Mouse (Mus musculus) limb, embryonic 14.5 days (tissue): ENCODE measurements around the gene Gmfg. TPM values are rescaled to one million over a fixed set of nuclear protein-coding genes. Genes with fewer than 3 reads are reported as not detected.

Source experiments
- ATAC-seq: fragments of 200-750 bp; cut with Nextera tagmentation; 2 replicates; pipeline ENCODE4 v1.8.0; 2017; ENCODE audit warnings: low read depth, moderate number of reproducible peaks, moderate TSS enrichment; ENCODE audit not compliant: low FRiP score
- DNase-seq: peaks from one replicate; pipeline ENCODE4 v3.0.0-alpha.2; 2015; ENCODE audit warnings: low spot score
- H3K27ac ChIP-seq: fragments of 300-500 bp; sonication (generic); replicated peaks from 2 replicates; pipeline ENCODE4 v1.5.1; 2014; ENCODE audit warnings: low read depth, mild to moderate bottlenecking, low read length, moderate library complexity, mixed read lengths
- H3K27me3 ChIP-seq: fragments of 300-500 bp; sonication (generic); 2 replicates; pipeline ENCODE4 v1.6.1; 2014; ENCODE audit warnings: low read length, mixed read lengths; ENCODE audit not compliant: control insufficient read depth, insufficient read depth
- H3K36me3 ChIP-seq: fragments of 300-500 bp; sonication (generic); 2 replicates; pipeline ENCODE4 v1.6.1; 2014; ENCODE audit warnings: mild to moderate bottlenecking, low read length, moderate library complexity, mixed read lengths; ENCODE audit not compliant: control insufficient read depth, insufficient read depth
- H3K4me1 ChIP-seq: fragments of 300-500 bp; sonication (generic); 2 replicates; pipeline ENCODE4 v1.6.1; 2014; ENCODE audit warnings: antibody characterized with exemption, low read length, mixed read lengths; ENCODE audit not compliant: control insufficient read depth, insufficient read depth
- H3K4me2 ChIP-seq: fragments of 300-500 bp; sonication (generic); replicated peaks from 2 replicates; pipeline ENCODE4 v1.6.1; 2014; ENCODE audit warnings: low read depth, mild to moderate bottlenecking, low read length, moderate library complexity; ENCODE audit not compliant: severe bottlenecking
- H3K4me3 ChIP-seq: fragments of 300-500 bp; sonication (generic); replicated peaks from 2 replicates; pipeline ENCODE4 v1.5.1; 2014; ENCODE audit warnings: low read length
- H3K9ac ChIP-seq: fragments of 300-500 bp; sonication (generic); 2 replicates; pipeline ENCODE4 v1.6.1; 2014; ENCODE audit warnings: mild to moderate bottlenecking, low read depth, low read length, moderate library complexity; ENCODE audit not compliant: severe bottlenecking
- H3K9me3 ChIP-seq: fragments of 300-500 bp; sonication (generic); 2 replicates; pipeline ENCODE4 v1.6.1; 2016; ENCODE audit warnings: low read length; ENCODE audit not compliant: control insufficient read depth
- POLR2A ChIP-seq: fragments of 200-500 bp; IDR thresholded peaks from 2 replicates; pipeline ENCODE4 v1.8.0; 2012; ENCODE audit warnings: inconsistent platforms, mild to moderate bottlenecking, moderate library complexity, borderline replicate concordance; ENCODE audit not compliant: insufficient read depth, insufficient read length; ENCODE audit errors: extremely low read depth
- WGBS: fragments of 180-500 bp; shearing (Covaris S2); extraction: QIAGEN DNeasy Blood & Tissue Kit; methylation state at CpG from one replicate; pipeline ENCODE4 v1.1.7; 2014; 5-methylcytosine and 5-hydroxymethylcytosine counted together
- polyA plus RNA-seq, 2 experiments: library from polyadenylated mRNA; depleted of rRNA in 1 of 2; stranded (reverse) in 1 of 2; unstranded in 1 of 2; fragments of >200 nt; fragmentation: Nextera tagmentation in 1 of 2; extraction: Ambion mirVana in 1 of 2; gene quantifications; 2 replicates each; pipeline versions ENCODE4 v1.2.1 to v1.2.3; 2012 to 2014

Gene Gmfg
- polyA plus RNA-seq, 2 experiments, result 12.7 to 19.4 TPM

DNA sequence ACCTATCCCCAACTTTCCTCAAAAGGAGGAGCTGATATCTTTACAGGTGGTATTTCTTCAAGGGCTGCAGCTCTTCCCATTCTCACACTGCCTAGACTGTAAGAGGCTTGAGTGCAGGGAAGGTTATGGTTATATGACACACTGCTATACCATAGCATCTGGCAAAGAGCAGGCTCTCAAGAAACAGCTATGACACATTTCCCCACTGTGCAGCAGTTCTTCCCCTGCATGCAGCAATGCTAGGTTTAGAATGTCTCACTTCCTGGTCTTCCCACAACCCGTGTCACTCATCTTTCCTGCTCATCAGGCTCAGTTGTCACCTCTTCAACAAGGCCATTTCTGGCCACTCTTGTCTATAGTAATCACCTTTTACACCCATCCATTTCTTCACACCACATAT is 6.7 kb upstream of the Gmfg start:
- ATAC-seq (no peak), DNase-seq (no peak)
- no peaks in the 10 kb centered on the region for H3K27me3 ChIP-seq
- WGBS, result 86% methylated on average over 1 of the region's 1 CpGs
- H3K4me1 ChIP-seq, result peaks cover 16% of the 10 kb centered on the region
- TF ChIP-seq POLR2A, result no peak
- H3K9me3 ChIP-seq, result no peaks in the 10 kb centered on the region
- no peak overlapping the region for H3K4me3 ChIP-seq
- peaks cover 17% of the 10 kb centered on the region for H3K36me3 ChIP-seq
- H3K9ac ChIP-seq, result no peak overlapping the region
- no peak overlapping the region for H3K27ac ChIP-seq
- H3K4me2 ChIP-seq, result no peak overlapping the region

DNA sequence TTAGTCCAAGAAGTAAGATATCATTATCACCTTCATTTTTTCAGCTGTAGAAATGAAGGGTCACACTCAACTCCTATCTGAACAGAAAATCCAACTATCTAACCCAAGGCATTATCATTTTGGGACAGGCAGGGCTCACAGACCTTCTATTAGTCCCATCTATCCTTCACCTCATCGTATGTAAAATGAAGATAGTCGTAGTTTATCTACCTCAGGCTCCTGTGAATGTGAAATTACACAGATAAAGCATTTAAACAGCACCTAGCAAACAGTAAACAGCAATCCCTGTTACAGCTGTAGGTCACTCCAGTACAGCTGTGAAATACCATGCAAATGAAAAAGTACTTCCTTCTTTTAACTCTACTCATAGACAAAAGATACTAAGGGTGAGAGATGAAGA is 5.0 kb upstream of the Gmfg start:
- Histone ChIP-seq H3K4me3 (no peak overlapping the region), H3K4me2 (no peak overlapping the region), H3K27ac (no peak overlapping the region), H3K4me1 (peaks cover 19% of the 10 kb centered on the region), H3K36me3 (peaks cover 17% of the 10 kb centered on the region), H3K9ac (no peak overlapping the region), H3K9me3 (no peaks in the 10 kb centered on the region), H3K27me3 (no peaks in the 10 kb centered on the region)
- DNase-seq, result no peak
- ATAC-seq, result no peak
- TF ChIP-seq POLR2A, result no peak
- WGBS, result 90% methylated on average over 2 of the region's 2 CpGs

DNA sequence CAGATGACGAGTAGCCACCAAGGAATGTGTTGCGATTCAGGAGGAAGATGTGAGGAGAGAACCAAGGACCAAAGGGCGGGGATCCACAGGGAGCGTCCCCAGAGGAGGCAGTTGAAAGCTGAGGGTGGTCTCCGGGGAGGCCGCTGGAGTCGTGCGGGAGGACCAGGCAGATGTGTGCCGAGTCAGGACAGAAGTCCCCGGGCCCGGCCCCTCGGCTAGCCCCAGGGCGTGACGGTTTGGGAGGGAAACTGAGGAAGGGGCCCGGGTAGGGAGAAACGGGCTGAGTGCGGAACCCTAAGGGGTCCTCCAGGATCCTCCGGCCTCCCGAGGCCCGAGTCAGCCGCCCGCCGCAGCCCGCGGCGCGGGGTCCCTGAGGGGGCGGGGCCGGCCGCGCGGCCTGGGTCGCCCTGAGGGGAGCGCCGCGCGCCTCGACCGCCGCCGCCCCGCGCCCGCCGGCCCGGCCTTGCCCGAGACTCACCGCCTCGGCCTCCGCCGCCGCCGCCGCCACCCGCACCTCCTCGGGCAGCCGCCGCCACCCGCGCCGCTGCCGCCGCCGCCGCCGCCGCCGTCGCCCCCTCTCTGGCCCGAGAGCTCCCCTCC is 1.5 kb upstream of the Gmfg start:
- Histone ChIP-seq H3K4me1 (peaks cover 22% of the 10 kb centered on the region), H3K9me3 (no peaks in the 10 kb centered on the region), H3K9ac (peak overlapping the region; percentile 94), H3K36me3 (peaks cover 12% of the 10 kb centered on the region; the same call in 1 of the 2 replicates), H3K4me3 (peak overlapping the region; percentile 94), H3K27ac (no peak overlapping the region; the same call in 1 of the 2 replicates), H3K4me2 (peak overlapping the region; percentile 90), H3K27me3 (no peaks in the 10 kb centered on the region)
- 5% methylated on average over 13 of the region's 70 CpGs for WGBS
- peak; percentile 9; the same call in 1 of the 2 replicates for ATAC-seq
- DNase-seq, result peak; percentile 8
- no peak for TF ChIP-seq POLR2A

DNA sequence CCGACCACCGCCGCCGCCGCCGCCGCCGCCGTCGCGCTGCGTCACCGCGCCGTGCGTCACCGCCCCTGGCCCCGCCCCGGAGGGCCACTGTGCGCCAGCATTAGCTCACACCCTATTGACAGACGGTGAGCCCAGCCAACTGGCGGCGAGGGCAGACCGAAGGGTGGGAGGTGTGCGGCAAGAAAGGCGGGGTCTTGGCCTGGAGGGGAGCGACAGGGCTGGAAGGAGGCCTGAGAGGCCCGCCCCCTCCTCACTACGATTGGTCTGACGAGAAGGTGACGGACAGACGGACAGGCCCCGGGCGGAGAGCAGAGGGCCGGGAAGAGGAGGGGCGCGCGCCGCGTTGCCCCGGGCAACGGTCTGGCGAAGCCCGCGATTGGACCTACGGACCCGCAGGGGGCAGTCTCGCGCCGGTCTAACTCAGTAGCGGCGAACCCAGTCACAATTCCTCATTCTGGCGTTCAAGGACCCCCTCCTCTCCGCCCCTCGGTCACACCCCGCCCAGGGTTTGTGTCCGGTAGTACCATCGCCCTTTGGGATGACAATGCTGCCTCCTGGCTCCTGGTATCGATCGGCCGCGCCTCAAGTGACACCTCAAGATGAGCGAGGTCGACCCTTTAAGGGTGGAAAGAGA is 859 bp upstream of the Gmfg start:
- H3K4me3 ChIP-seq, result peak overlapping the region; percentile 94
- H3K27me3 ChIP-seq, result no peaks in the 10 kb centered on the region
- H3K9me3 ChIP-seq, result no peaks in the 10 kb centered on the region
- peak overlapping the region; percentile 67; the same call in 1 of the 2 replicates for H3K27ac ChIP-seq
- WGBS, result under 1% methylated on average over 46 of the region's 64 CpGs
- peak overlapping the region; percentile 67 for H3K4me2 ChIP-seq
- peak overlapping the region; percentile 94 for H3K9ac ChIP-seq
- DNase-seq (peak; percentile 99), ATAC-seq (peak; percentile 97)
- H3K4me1 ChIP-seq, result peaks cover 22% of the 10 kb centered on the region
- H3K36me3 ChIP-seq, result peaks cover 11% of the 10 kb centered on the region; the same call in 1 of the 2 replicates
- TF ChIP-seq POLR2A, result peak; percentile 10; the same call in 1 of the 2 replicates

DNA sequence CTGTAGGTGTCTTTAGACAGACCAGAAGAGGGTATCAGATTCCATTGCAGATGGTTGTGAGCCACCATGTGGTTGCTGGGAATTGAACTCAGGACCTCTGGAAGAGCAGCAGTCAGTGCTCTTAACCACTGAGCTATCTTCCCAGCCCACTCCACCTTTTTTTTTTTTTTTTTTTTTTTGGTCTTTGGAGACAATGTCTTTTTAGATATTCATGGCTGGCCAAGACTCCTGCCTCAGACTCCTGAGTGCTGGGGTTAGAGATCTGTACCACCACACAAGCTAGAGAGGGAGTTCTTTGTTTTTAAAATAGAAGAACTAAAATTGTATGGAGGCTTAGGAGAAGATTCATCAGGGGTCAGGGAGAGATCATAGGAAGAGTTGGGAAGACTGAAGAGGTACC is 717 bp downstream of the Gmfg start:
- Histone ChIP-seq H3K36me3 (no peaks in the 10 kb centered on the region), H3K4me2 (no peak overlapping the region), H3K27me3 (no peaks in the 10 kb centered on the region), H3K4me1 (peaks cover 22% of the 10 kb centered on the region), H3K27ac (no peak overlapping the region), H3K9ac (no peak overlapping the region), H3K9me3 (no peaks in the 10 kb centered on the region), H3K4me3 (no peak overlapping the region)
- TF ChIP-seq POLR2A, result no peak
- DNase-seq (no peak), ATAC-seq (no peak)

DNA sequence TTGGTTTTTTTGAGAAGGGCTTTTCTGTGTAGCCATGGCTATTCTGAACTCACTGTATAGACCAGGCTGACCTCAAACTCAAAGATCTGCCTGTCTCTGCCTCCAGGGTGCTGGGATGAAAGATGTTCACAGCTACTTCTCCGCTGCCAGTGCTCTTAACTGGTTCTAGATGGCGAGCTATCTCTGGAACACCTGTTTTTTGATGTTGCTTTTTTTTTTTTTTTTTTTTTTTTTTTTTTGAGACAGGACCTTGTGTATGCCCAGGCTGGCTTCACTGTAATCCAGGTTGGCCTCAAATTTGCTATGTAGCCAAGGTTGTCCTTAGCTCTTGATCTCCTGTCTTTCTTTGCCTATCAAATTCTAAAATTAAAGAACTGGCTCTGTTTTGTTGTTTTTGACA is 1.5 kb downstream of the Gmfg start:
- DNase-seq, result no peak
- Histone ChIP-seq H3K36me3 (no peaks in the 10 kb centered on the region), H3K9me3 (no peaks in the 10 kb centered on the region), H3K4me3 (no peak overlapping the region), H3K4me2 (no peak overlapping the region), H3K27me3 (no peaks in the 10 kb centered on the region), H3K9ac (no peak overlapping the region), H3K27ac (no peak overlapping the region), H3K4me1 (peaks cover 22% of the 10 kb centered on the region)
- no peak for TF ChIP-seq POLR2A
- ATAC-seq, result no peak
- 81% methylated on average over 2 of the region's 2 CpGs for WGBS
